Mouse (Mus musculus) CH12.LX (cell line): ENCODE data around the gene Rcvrn. TPM values are rescaled to one million over a fixed set of nuclear protein-coding genes. Genes with fewer than 3 reads are reported as not detected.

ENCODE experiments used
- DNase-seq: peaks from one replicate; pipeline ENCODE4 v3.0.0-alpha.2; 2013; ENCODE audit errors: extremely low read depth
- H3K27ac ChIP-seq: 2 replicates; pipeline ENCODE4 v1.5.1; 2012; ENCODE audit warnings: low read depth, mild to moderate bottlenecking, control low read depth, moderate library complexity; ENCODE audit not compliant: insufficient read depth
- H3K27me3 ChIP-seq: replicated peaks from 2 replicates; pipeline ENCODE3; 2012; ENCODE audit warnings: inconsistent platforms
- H3K36me3 ChIP-seq, 2 experiments: replicated peaks in 1 of 2; 2 replicates each; pipeline versions ENCODE3 to v1.6.1; 2012; ENCODE audit warnings: inconsistent platforms in 1 of 2, low read length in 1 of 2, mild to moderate bottlenecking in 1 of 2, mixed read lengths in 1 of 2, moderate library complexity in 1 of 2; ENCODE audit not compliant: control insufficient read depth in 1 of 2, insufficient read depth in 1 of 2
- H3K4me1 ChIP-seq, 2 experiments: 2 replicates each; pipeline ENCODE4 v1.6.1; 2012; ENCODE audit warnings: inconsistent platforms in 1 of 2, moderate library complexity in 1 of 2; ENCODE audit not compliant: insufficient read depth in 2 of 2, control insufficient read depth in 1 of 2
- H3K4me2 ChIP-seq: 2 replicates; pipeline ENCODE4 v1.6.1; 2012; ENCODE audit warnings: low read depth, mild to moderate bottlenecking, control low read depth; ENCODE audit not compliant: poor library complexity, insufficient read depth, severe bottlenecking
- H3K4me3 ChIP-seq, 3 experiments: fragments of 150-350 bp in 1 of 3; sonication (generic) in 1 of 3; replicated peaks in 1 of 3; 2 replicates each; pipeline versions ENCODE3 to v1.5.1; 2011 to 2012; ENCODE audit warnings: low read depth in 2 of 3, low read length in 2 of 3, mild to moderate bottlenecking in 2 of 3, moderate library complexity in 2 of 3, control low read depth in 1 of 3, improper control_type of control experiment in 1 of 3, inconsistent platforms in 1 of 3, mixed read lengths in 1 of 3; ENCODE audit not compliant: poor library complexity in 1 of 3
- H3K79me2 ChIP-seq: replicated peaks from 2 replicates; pipeline ENCODE4 v1.6.1; 2012; ENCODE audit warnings: mild to moderate bottlenecking, moderate library complexity; ENCODE audit not compliant: control insufficient read depth, poor library complexity, insufficient read depth, severe bottlenecking; ENCODE audit errors: extremely low read depth
- H3K9ac ChIP-seq: 2 replicates; pipeline ENCODE4 v1.6.1; 2012; ENCODE audit warnings: low read depth, mild to moderate bottlenecking, control low read depth, moderate library complexity; ENCODE audit not compliant: insufficient read depth
- H3K9me3 ChIP-seq: replicated peaks from 2 replicates; pipeline ENCODE3; 2012; ENCODE audit warnings: low read length, inconsistent platforms, mixed read lengths
- CHD1 ChIP-seq: IDR thresholded peaks from 2 replicates; pipeline ENCODE4 v1.6.1; 2012; ENCODE audit warnings: low read depth, low read length, improper control_type of control experiment, inconsistent platforms
- CHD2 ChIP-seq: IDR thresholded peaks from 2 replicates; pipeline ENCODE4 v1.6.1; 2011; ENCODE audit warnings: low read length, improper control_type of control experiment
- CTCF ChIP-seq, 2 experiments: IDR thresholded peaks in 1 of 2; conservative IDR thresholded peaks in 1 of 2; 2 replicates each; pipeline ENCODE4 v1.5.1; 2011 to 2012; ENCODE audit warnings: low read depth in 2 of 2, low read length in 2 of 2, improper control_type of control experiment in 1 of 2, inconsistent platforms in 1 of 2, mild to moderate bottlenecking in 1 of 2, moderate library complexity in 1 of 2
- ELF1 ChIP-seq: IDR thresholded peaks from 2 replicates; pipeline ENCODE4 v1.6.1; 2014; ENCODE audit warnings: low read depth, mild to moderate bottlenecking, inconsistent platforms, low read length, improper control_type of control experiment
- ETS1 ChIP-seq: conservative IDR thresholded peaks from 2 replicates; pipeline ENCODE4 v1.6.1; 2012; ENCODE audit warnings: low read depth, mild to moderate bottlenecking, inconsistent platforms, low read length, improper control_type of control experiment, moderate library complexity
- HCFC1 ChIP-seq: IDR thresholded peaks from 2 replicates; pipeline ENCODE4 v1.6.1; 2012; ENCODE audit warnings: low read depth, mild to moderate bottlenecking, inconsistent platforms, low read length, improper control_type of control experiment
- JUN ChIP-seq: IDR thresholded peaks from 2 replicates; pipeline ENCODE4 v1.6.1; 2011; ENCODE audit warnings: low read depth, mild to moderate bottlenecking, low read length, improper control_type of control experiment, moderate library complexity; ENCODE audit not compliant: insufficient read depth
- MAFK ChIP-seq: IDR thresholded peaks from 2 replicates; pipeline ENCODE4 v1.6.1; 2011; ENCODE audit warnings: low read length, improper control_type of control experiment; ENCODE audit not compliant: insufficient replicate concordance
- MAX ChIP-seq: IDR thresholded peaks from 2 replicates; pipeline ENCODE4 v1.6.1; 2011; ENCODE audit warnings: low read length, improper control_type of control experiment
- MAZ ChIP-seq: IDR thresholded peaks from 2 replicates; pipeline ENCODE4 v1.6.1; 2012; ENCODE audit warnings: low read depth, mild to moderate bottlenecking, inconsistent platforms, low read length, improper control_type of control experiment, moderate library complexity
- MEF2A ChIP-seq: IDR thresholded peaks from 2 replicates; pipeline ENCODE4 v1.6.1; 2014; ENCODE audit warnings: low read depth, mild to moderate bottlenecking, inconsistent platforms, low read length, improper control_type of control experiment, borderline replicate concordance
- MXI1 ChIP-seq: IDR thresholded peaks from 2 replicates; pipeline ENCODE4 v1.6.1; 2011; ENCODE audit warnings: mild to moderate bottlenecking, low read depth, low read length, improper control_type of control experiment
- TCF12 ChIP-seq: IDR thresholded peaks from 2 replicates; pipeline ENCODE4 v1.6.1; 2014; ENCODE audit warnings: low read depth, mild to moderate bottlenecking, inconsistent platforms, low read length, improper control_type of control experiment
- UBTF ChIP-seq: IDR thresholded peaks from 2 replicates; pipeline ENCODE4 v1.6.1; 2012; ENCODE audit warnings: low read depth, mild to moderate bottlenecking, inconsistent platforms, low read length, improper control_type of control experiment, moderate library complexity
- USF2 ChIP-seq: conservative IDR thresholded peaks from 2 replicates; pipeline ENCODE4 v1.6.1; 2011; ENCODE audit warnings: low read depth, low read length, improper control_type of control experiment
- ZKSCAN1 ChIP-seq: IDR thresholded peaks from 2 replicates; pipeline ENCODE4 v1.6.1; 2012; ENCODE audit warnings: low read depth, inconsistent platforms, low read length, improper control_type of control experiment, borderline replicate concordance
- ZMIZ1 ChIP-seq: IDR thresholded peaks from 2 replicates; pipeline ENCODE4 v1.6.1; 2012; ENCODE audit warnings: low read depth, mild to moderate bottlenecking, inconsistent platforms, low read length, improper control_type of control experiment
- ZNF384 ChIP-seq: IDR thresholded peaks from 2 replicates; pipeline ENCODE4 v1.6.1; 2012; ENCODE audit warnings: low read depth, low read length, improper control_type of control experiment, inconsistent platforms
- dilution Hi-C: fragments of 300-500 bp; cut with MboI; formaldehyde crosslinking; loops from 2 replicates; pipeline ENCODE4 v1.14.3; 2020; ENCODE audit warnings: low sequenced_read_pairs; ENCODE audit not compliant: extremely low pct_unique_long_range_greater_than_20kb, extremely low pct_ligation_motif_present
- in situ Hi-C: fragments of 300-500 bp; cut with MboI; formaldehyde crosslinking; loops from 3 replicates; pipeline ENCODE4 v1.14.3; 2019; ENCODE audit warnings: low sequenced_read_pairs, low pct_ligation_motif_present, low pct_unique_long_range_greater_than_20kb, mixed read lengths
- polyA plus RNA-seq: library from polyadenylated mRNA; unstranded; fragments of >175 nt; gene quantifications from 2 replicates; pipeline ENCODE4 v1.2.1, GENCODE M21; 2012; ENCODE audit warnings: low read depth; ENCODE audit not compliant: insufficient read length
- total RNA-seq, 2 experiments: library from RNA; depleted of rRNA; stranded (reverse); fragments of 300-350 nt in 1 of 2; fragments of >200 nt in 1 of 2; gene quantifications; 2 replicates each; pipeline ENCODE4 v1.2.3; 2012 to 2014

The Rcvrn gene
- total and polyA plus RNA-seq, 3 experiments: not detected

GRCm38 (mm10) chr11:67655236-67655959, 39.7 kb upstream of the Rcvrn start:
- TF ChIP-seq ZMIZ1: no peak
- no peak for TF ChIP-seq ZNF384
- TF ChIP-seq USF2: no peak
- no peak for TF ChIP-seq ELF1
- TF ChIP-seq CTCF (conservative IDR thresholded peaks at IDR 0.05 in 1 of 2, IDR thresholded peaks at IDR 0.05 in 1 of 2; ENCODE audit: low read depth in 2 of 2, low read length in 2 of 2): no peak
- Histone ChIP-seq H3K4me1 (peaks cover 24 to 50% of the 10 kb centered on the region in 2 experiments), H3K9ac (no peak overlapping the region), H3K27me3 (no peaks in the 10 kb centered on the region), H3K4me2 (no peak overlapping the region), H3K79me2 (no peaks in the 10 kb centered on the region), H3K27ac (no peak overlapping the region), H3K4me3 (peak overlapping the region in 1 of 3 experiments; percentile 8), H3K9me3 (no peaks in the 10 kb centered on the region), H3K36me3 (peaks cover 0 to 63% of the 10 kb centered on the region in 2 experiments)
- dilution Hi-C loops (no loop called here), in situ Hi-C loops (loop anchor here (5.0 kb wide), 1 partner anchor 107 kb away; no protein-coding TSS in a partner anchor)
- DNase-seq: no peak

GRCm38 (mm10) chr11:67656366-67656765, 38.8 kb upstream of the Rcvrn start:
- Histone ChIP-seq H3K9me3 (no peaks in the 10 kb centered on the region), H3K27ac (no peak overlapping the region), H3K4me2 (no peak overlapping the region), H3K9ac (no peak overlapping the region), H3K36me3 (peaks cover 0 to 67% of the 10 kb centered on the region in 2 experiments), H3K4me1 (peaks cover 24 to 48% of the 10 kb centered on the region in 2 experiments), H3K79me2 (no peaks in the 10 kb centered on the region), H3K27me3 (no peaks in the 10 kb centered on the region), H3K4me3 (no peak overlapping the region)
- in situ Hi-C loops: loop anchor here (5.0 kb wide), 1 partner anchor 106 kb away; no protein-coding TSS in a partner anchor
- no peak for DNase-seq
- dilution Hi-C loops: no loop called here
- TF ChIP-seq MAFK (no peak), MAX (no peak)

GRCm38 (mm10) chr11:67656811-67657210, 38.3 kb upstream of the Rcvrn start:
- no peaks in the 10 kb centered on the region for H3K9me3 ChIP-seq
- DNase-seq: no peak
- H3K27me3 ChIP-seq: no peaks in the 10 kb centered on the region
- H3K4me2 ChIP-seq: no peak overlapping the region
- H3K36me3 ChIP-seq: peaks cover 0 to 67% of the 10 kb centered on the region in 2 experiments
- dilution Hi-C loops: no loop called here
- H3K79me2 ChIP-seq: no peaks in the 10 kb centered on the region
- in situ Hi-C loops: loop anchor here (5.0 kb wide), 1 partner anchor 105 kb away; no protein-coding TSS in a partner anchor
- H3K4me1 ChIP-seq: peaks cover 24 to 48% of the 10 kb centered on the region in 2 experiments
- H3K4me3 ChIP-seq: no peak overlapping the region
- no peak overlapping the region for H3K27ac ChIP-seq
- no peak overlapping the region for H3K9ac ChIP-seq
- TF ChIP-seq UBTF (no peak), MEF2A (no peak), ETS1 (no peak), ZKSCAN1 (no peak), CHD1 (no peak), MXI1 (no peak), CHD2 (no peak), MAX (no peak), TCF12 (no peak), JUN (no peak), MAZ (no peak), USF2 (no peak), HCFC1 (no peak)
